ENCODE assay signal across 20 mouse cellular contexts in the genomic region with DNA sequence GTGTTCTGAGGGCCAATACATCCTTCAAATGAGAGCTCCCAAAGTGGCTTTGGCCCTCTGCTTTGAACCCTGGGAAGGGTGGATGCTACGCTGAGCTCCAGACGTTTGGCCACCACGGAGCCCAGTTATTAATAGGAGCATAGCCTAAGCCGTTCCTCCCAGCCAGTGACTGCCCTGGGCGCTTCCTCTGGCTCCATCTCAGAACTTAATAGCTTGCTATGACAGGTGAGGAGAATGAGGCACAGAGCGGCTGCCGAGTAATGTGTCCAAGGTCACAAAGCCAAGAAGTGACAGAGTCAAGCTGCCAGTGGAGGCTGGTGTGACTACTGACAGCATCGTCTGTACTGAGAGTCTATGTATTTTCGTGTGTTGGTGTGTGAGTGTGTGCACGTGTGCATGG. TPM values are rescaled to one million over a fixed set of nuclear protein-coding genes. Genes with fewer than 3 reads are reported as not detected.
DNase-seq lines count a peak whose midpoint lies in the region; ATAC-seq and TF ChIP-seq lines count a peak whose summit lies in the region.
"Had no signal": no experiment of that assay in that cellular context is flagged by ENCODE, and none has a peak within 500 bp of the region (broad histone marks: within the 10 kb centered on the region; RNA-seq: fewer than 3 reads in every experiment).

No protein-coding gene starts in this region.

- peak; percentile 23 for DNase-seq in cerebellum, adult 8-10 months
- DNase-seq in cerebellum, adult 2 months: no peak
- DNase-seq in gastrocnemius, adult 8-10 months (ENCODE audit: low spot score in 2 of 2): peak; percentile 31 to 61
- no peak for DNase-seq in gastrocnemius, postnatal 4 days (ENCODE audit: low spot score in 2 of 2)
- DNase-seq in gastrocnemius, postnatal 25 days: peak; percentile 56
- no peak for DNase-seq in spleen, postnatal 4 days (ENCODE audit: low spot score in 2 of 2)
- DNase-seq: adrenal gland, postnatal 10 days; cerebellum, adult 11 months; cerebellum, postnatal 25 days; forebrain, postnatal 0 days; heart, adult 2 months; heart, postnatal 36 days; kidney, adult 18-20 months had no signal

- H3K36me3 ChIP-seq in forebrain, embryonic 15.5 days: no peaks in the 10 kb centered on the region
- H3K36me3 ChIP-seq: embryonic facial prominence, embryonic 13.5 days; forebrain, embryonic 12.5 days; heart, embryonic 13.5 days; hindbrain, embryonic 15.5 days had no signal

- H3K9ac ChIP-seq in forebrain, embryonic 15.5 days (replicated peaks): no peak overlapping the region
- H3K9ac ChIP-seq: embryonic facial prominence, embryonic 13.5 days; forebrain, embryonic 12.5 days; forebrain, postnatal 0 days; heart, embryonic 13.5 days; hindbrain, embryonic 15.5 days had no signal

- no peak overlapping the region for H3K4me3 ChIP-seq in cerebellum, adult 2 months (replicated peaks; ENCODE audit: insufficient read depth, low read depth, low read length)
- no peak overlapping the region for H3K4me3 ChIP-seq in forebrain, embryonic 15.5 days
- H3K4me3 ChIP-seq: embryonic facial prominence, embryonic 13.5 days; forebrain, embryonic 12.5 days; heart, adult 2 months; heart, embryonic 13.5 days; hindbrain, embryonic 15.5 days had no signal

- H3K4me1 ChIP-seq in cerebellum, adult 2 months (ENCODE audit: control insufficient read depth, insufficient read depth, low read length): no peaks in the 10 kb centered on the region
- peaks cover 21% of the 10 kb centered on the region for H3K4me1 ChIP-seq in forebrain, embryonic 15.5 days

- no peak for TF ChIP-seq CTCF in cerebellum, adult 2 months (IDR thresholded peaks at IDR 0.05; ENCODE audit: borderline replicate concordance, insufficient read depth, low read depth, low read length)

- no peaks in the 10 kb centered on the region for H3K9me3 ChIP-seq in forebrain, embryonic 15.5 days
- H3K9me3 ChIP-seq: embryonic facial prominence, embryonic 13.5 days; forebrain, embryonic 12.5 days; heart, embryonic 13.5 days; hindbrain, embryonic 15.5 days had no signal

- H3K4me2 ChIP-seq in forebrain, embryonic 15.5 days (replicated peaks): no peak overlapping the region
- H3K4me2 ChIP-seq: embryonic facial prominence, embryonic 13.5 days; forebrain, embryonic 12.5 days; heart, embryonic 13.5 days; hindbrain, embryonic 15.5 days had no signal

- no peak overlapping the region for H3K27ac ChIP-seq in cerebellum, adult 2 months (ENCODE audit: insufficient read depth, low read length)
- H3K27ac ChIP-seq in forebrain, embryonic 15.5 days (replicated peaks): no peak overlapping the region
- H3K27ac ChIP-seq: embryonic facial prominence, embryonic 13.5 days; forebrain, embryonic 12.5 days; heart, adult 2 months; heart, embryonic 13.5 days; hindbrain, embryonic 15.5 days had no signal

- WGBS in cerebellum, adult 2 months: 80% methylated on average over 10 of the region's 10 CpGs
- 83% methylated on average over 10 of the region's 10 CpGs for WGBS in forebrain, embryonic 15.5 days

- H3K27me3 ChIP-seq in cerebellum, adult 2 months (ENCODE audit: control insufficient read depth, insufficient read depth, low read length): no peaks in the 10 kb centered on the region
- peaks cover 4% of the 10 kb centered on the region; the same call in 1 of the 2 replicates for H3K27me3 ChIP-seq in forebrain, embryonic 15.5 days
- H3K27me3 ChIP-seq: hindbrain, embryonic 15.5 days had no signal

- no peak for ATAC-seq in forebrain, embryonic 15.5 days (replicated peaks)
- ATAC-seq: forebrain, postnatal 0 days had no signal

- TF ChIP-seq POLR2A in cerebellum, adult 2 months (IDR thresholded peaks at IDR 0.05; ENCODE audit: borderline replicate concordance, insufficient read depth, low read length): no peak

RNA-seq across cellular contexts. Expression of gene Dnm1, which starts 3.1 kb away (rescaled TPM):
- 1,410 and 1,576 TPM in 2 replicates for polyA plus RNA-seq in cerebellum, adult 2 months (2012; rRNA removed)
- total RNA-seq in gastrocnemius, adult 8-10 months (2022): 1 to 10 TPM; 2.6 to 5.9 (median 3.9) TPM
- total RNA-seq in gastrocnemius, postnatal 4 days (2021): 10 to 100 TPM; 36.5 to 38.7 TPM
- 1 to 10 TPM; 6.0 to 8.7 TPM for total RNA-seq in gastrocnemius, postnatal 25 days (2021)
- polyA plus RNA-seq in forebrain, embryonic 15.5 days (2015; fragmentation: Nextera tagmentation; extraction: Ambion mirVana): 23.7 and 29.1 TPM in 2 replicates

RNA-seq across cellular contexts. Expression of gene Ciz1, which starts 4.1 kb away (rescaled TPM):
- 159 and 176 TPM in 2 replicates for polyA plus RNA-seq in cerebellum, adult 2 months (2012; rRNA removed)
- total RNA-seq in gastrocnemius, adult 8-10 months (2022): 10 to 100 TPM; 18.3 to 28.1 (median 25.8) TPM
- total RNA-seq in gastrocnemius, postnatal 4 days (2021): 10 to 100 TPM; 53.4 to 60.4 TPM
- 10 to 100 TPM; 25.1 to 27.7 TPM for total RNA-seq in gastrocnemius, postnatal 25 days (2021)
- polyA plus RNA-seq in forebrain, embryonic 15.5 days (2015; fragmentation: Nextera tagmentation; extraction: Ambion mirVana): 54.0 and 55.3 TPM in 2 replicates

RNA-seq across cellular contexts. Expression of gene 1110008P14Rik, which starts 25.5 kb away (rescaled TPM):
- 284 and 338 TPM in 2 replicates for polyA plus RNA-seq in cerebellum, adult 2 months (2012; rRNA removed)
- 10 to 100 TPM; 40.1 to 46.1 (median 42.3) TPM for total RNA-seq in gastrocnemius, adult 8-10 months (2022)
- 10 to 100 TPM; 56.4 to 58.6 TPM for total RNA-seq in gastrocnemius, postnatal 4 days (2021)
- 10 to 100 TPM; 35.2 to 39.7 TPM for total RNA-seq in gastrocnemius, postnatal 25 days (2021)
- 79.5 and 80.9 TPM in 2 replicates for polyA plus RNA-seq in forebrain, embryonic 15.5 days (2015; fragmentation: Nextera tagmentation; extraction: Ambion mirVana)

RNA-seq across cellular contexts. Expression of gene Lcn2, which starts 31.8 kb away (rescaled TPM):
- polyA plus RNA-seq in cerebellum, adult 2 months (2012; rRNA removed): 0.48 and 1.0 TPM in 2 replicates
- total RNA-seq in gastrocnemius, adult 8-10 months (2022): 1 to 10 TPM in 1 of 4 experiments, under 1 TPM in 1, not detected in 2; 0.65 to 1.9 TPM
- 1 to 10 TPM; 3.0 to 4.4 TPM for total RNA-seq in gastrocnemius, postnatal 4 days (2021)
- 1 to 10 TPM; 1.4 to 2.1 TPM for total RNA-seq in gastrocnemius, postnatal 25 days (2021)
- polyA plus RNA-seq in forebrain, embryonic 15.5 days (2015; fragmentation: Nextera tagmentation; extraction: Ambion mirVana): 0.51 and 0.63 TPM in 2 replicates
- total RNA-seq: MEL had no signal
- polyA plus RNA-seq: C2C12 had no signal

RNA-seq across cellular contexts. Expression of gene Ptges2, which starts 39.5 kb away (rescaled TPM):
- polyA plus RNA-seq in cerebellum, adult 2 months (2012; rRNA removed): 60.9 and 61.1 TPM in 2 replicates
- total RNA-seq in gastrocnemius, adult 8-10 months (2022): 10 to 100 TPM; 33.8 to 40.1 (median 36.1) TPM
- total RNA-seq in gastrocnemius, postnatal 4 days (2021): 10 to 100 TPM; 35.1 to 41.4 TPM
- 10 to 100 TPM; 42.2 to 49.3 TPM for total RNA-seq in gastrocnemius, postnatal 25 days (2021)
- polyA plus RNA-seq in forebrain, embryonic 15.5 days (2015; fragmentation: Nextera tagmentation; extraction: Ambion mirVana): 39.9 and 40.3 TPM in 2 replicates

Comparison
In these comparisons a context has a peak if more than half of its experiments do, and no peak if none do; other contexts are left out.
1. DNase-seq: peak in cerebellum, adult 8-10 months (single experiment), gastrocnemius, adult 8-10 months (2 of 2) and gastrocnemius, postnatal 25 days (single experiment); none in cerebellum, adult 2 months (0 of 2), gastrocnemius, postnatal 4 days (0 of 2) and spleen, postnatal 4 days (0 of 2).